Mouse (Mus musculus): ENCODE data around the gene Zfp592.

DNA sequence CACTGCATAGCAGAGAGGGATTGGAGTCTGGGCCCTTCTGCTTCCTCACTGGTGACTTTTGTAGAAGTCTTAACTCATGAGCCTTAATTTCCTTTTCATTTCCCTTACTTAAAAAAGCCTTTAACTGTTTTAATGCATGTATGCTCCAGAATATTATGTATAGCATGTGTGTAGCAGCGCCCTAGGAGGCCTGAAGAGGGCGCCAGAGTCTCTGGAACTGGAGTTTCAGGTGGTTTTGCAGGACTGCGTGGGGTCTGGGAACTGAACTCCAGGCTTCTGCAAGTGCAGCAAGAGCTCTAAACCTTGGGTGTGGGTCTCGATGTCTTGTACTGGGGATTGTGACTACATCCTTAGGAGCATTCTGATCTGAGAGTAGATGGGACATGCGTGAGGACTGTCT, 79.8 kb downstream of the Zfp592 start:
- no peak for TF ChIP-seq TAL1 (IDR thresholded peaks at IDR 0.05; ENCODE audit: low read length)
- no peak for TF ChIP-seq GATA1 (IDR thresholded peaks at IDR 0.05; ENCODE audit: low read length)
